Mouse (Mus musculus) forebrain, embryonic 14.5 days (tissue): Measurements from ENCODE around the gene Tcte2. TPM values are rescaled to one million over a fixed set of nuclear protein-coding genes. Genes with fewer than 3 reads are reported as not detected.

Source experiments
- ATAC-seq: fragments of 200-750 bp; cut with Nextera tagmentation; 2 replicates; pipeline ENCODE4 v1.8.0; 2017; ENCODE audit warnings: mild to moderate bottlenecking, moderate library complexity
- DNase-seq: peaks from one replicate; pipeline ENCODE4 v3.0.0-alpha.2; 2015; ENCODE audit warnings: low spot score
- H3K27ac ChIP-seq: fragments of 300-500 bp; sonication (generic); 2 replicates; pipeline ENCODE4 v1.5.1; 2014; ENCODE audit warnings: low read depth, mild to moderate bottlenecking, control low read depth, low read length, moderate library complexity
- H3K27me3 ChIP-seq: fragments of 300-500 bp; sonication (generic); replicated peaks from 2 replicates; pipeline ENCODE4 v1.6.1; 2014; ENCODE audit warnings: low read length, control low read depth, mixed read lengths; ENCODE audit not compliant: control insufficient read depth, insufficient read depth
- H3K36me3 ChIP-seq: fragments of 300-500 bp; sonication (generic); 2 replicates; pipeline ENCODE4 v1.6.1; 2014; ENCODE audit warnings: low read length, control low read depth; ENCODE audit not compliant: control insufficient read depth, insufficient read depth
- H3K4me1 ChIP-seq: fragments of 300-500 bp; sonication (generic); 2 replicates; pipeline ENCODE4 v1.6.1; 2014; ENCODE audit warnings: antibody characterized with exemption, low read length, control low read depth; ENCODE audit not compliant: control insufficient read depth, insufficient read depth
- H3K4me2 ChIP-seq: fragments of 300-500 bp; sonication (generic); 2 replicates; pipeline ENCODE4 v1.6.1; 2014; ENCODE audit warnings: mild to moderate bottlenecking, control low read depth, low read length
- H3K4me3 ChIP-seq: fragments of 300-500 bp; sonication (generic); 2 replicates; pipeline ENCODE4 v1.5.1; 2014; ENCODE audit warnings: low read depth, low read length, control low read depth
- H3K9ac ChIP-seq: fragments of 300-500 bp; sonication (generic); 2 replicates; pipeline ENCODE4 v1.6.1; 2014; ENCODE audit warnings: mild to moderate bottlenecking, low read length, control low read depth, moderate library complexity
- H3K9me3 ChIP-seq: fragments of 300-500 bp; sonication (generic); replicated peaks from 2 replicates; pipeline ENCODE4 v1.6.1; 2016; ENCODE audit warnings: low read length, control low read depth, mixed read lengths; ENCODE audit not compliant: control insufficient read depth
- WGBS: fragments of 180-500 bp; shearing (Covaris S2); extraction: QIAGEN DNeasy Blood & Tissue Kit; methylation state at CpG from one replicate; pipeline ENCODE4 v1.1.7; 2014; 5-methylcytosine and 5-hydroxymethylcytosine counted together
- polyA plus RNA-seq: library from polyadenylated mRNA; unstranded; fragments of >200 nt; fragmentation: Nextera tagmentation; extraction: Ambion mirVana; gene quantifications from 2 replicates; pipeline ENCODE4 v1.2.1, GENCODE M21; 2014

Tcte2 gene
- polyA plus RNA-seq, 1 experiment from 2014 or later, result 16.9 TPM

- WGBS, result 89% methylated on average over 5 of the region's 5 CpGs
- Histone ChIP-seq H3K27me3 (no peaks in the 10 kb centered on the region), H3K36me3 (no peaks in the 10 kb centered on the region), H3K9ac (no peak overlapping the region), H3K4me1 (no peaks in the 10 kb centered on the region), H3K27ac (no peak overlapping the region), H3K9me3 (no peaks in the 10 kb centered on the region), H3K4me3 (no peak overlapping the region), H3K4me2 (no peak overlapping the region)
- ATAC-seq, result no peak
- no peak for DNase-seq
Observed at GRCm38 (mm10) chr17:13735057-13735456, 26.6 kb downstream of the Tcte2 start.

DNA sequence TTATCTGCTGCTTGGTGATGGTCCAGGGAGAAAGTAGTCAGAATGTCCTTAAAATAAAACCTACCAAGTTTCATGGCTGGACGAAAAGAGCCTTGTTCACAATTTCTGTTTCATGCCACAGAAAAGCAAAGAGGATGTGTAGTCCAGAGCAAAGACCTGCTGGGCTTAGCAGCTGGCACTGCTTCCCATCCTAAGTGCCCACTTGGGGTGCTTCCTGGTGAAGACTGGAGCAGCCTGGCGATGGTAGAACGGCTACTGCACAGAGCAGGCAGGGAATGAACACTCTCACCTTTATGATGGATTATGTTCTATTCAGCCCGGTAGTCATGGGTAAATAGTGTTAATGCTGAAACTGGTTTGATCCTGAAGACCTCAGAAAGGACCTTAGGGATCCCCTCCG lies 27.7 kb downstream of the Tcte2 start:
- no peak overlapping the region for H3K27ac ChIP-seq
- H3K9ac ChIP-seq, result no peak overlapping the region
- H3K4me2 ChIP-seq, result no peak overlapping the region
- 92% methylated on average over 5 of the region's 5 CpGs for WGBS
- H3K27me3 ChIP-seq, result no peaks in the 10 kb centered on the region
- H3K9me3 ChIP-seq, result no peaks in the 10 kb centered on the region
- DNase-seq (no peak), ATAC-seq (no peak)
- H3K4me3 ChIP-seq, result no peak overlapping the region
- H3K36me3 ChIP-seq, result no peaks in the 10 kb centered on the region
- H3K4me1 ChIP-seq, result no peaks in the 10 kb centered on the region

- 50% methylated on average over 8 of the region's 8 CpGs for WGBS
- no peaks in the 10 kb centered on the region for H3K36me3 ChIP-seq
Observed at GRCm38 (mm10) chr17:13732685-13733084, 28.9 kb downstream of the Tcte2 start.

DNA sequence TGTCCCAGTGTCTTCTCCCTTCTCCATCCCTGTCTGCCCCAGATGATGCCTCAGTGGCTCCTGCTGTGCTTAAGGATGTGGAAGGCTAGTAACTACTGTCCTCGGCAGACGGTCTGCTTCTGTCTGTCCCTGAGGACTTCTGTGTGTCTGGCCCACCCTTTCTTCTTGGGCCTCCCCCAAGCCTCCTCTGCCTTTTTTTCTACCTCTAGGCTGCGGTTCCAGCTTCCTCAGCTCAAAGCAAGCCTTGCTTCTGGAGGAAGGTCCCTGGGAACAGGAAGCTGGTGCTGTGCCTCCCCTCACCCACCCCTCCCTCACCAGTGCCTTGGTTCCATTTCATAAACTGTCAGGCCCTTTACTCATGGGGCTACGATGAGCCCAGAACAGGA lies 29.9 kb downstream of the Tcte2 start:
- Histone ChIP-seq H3K4me3 (no peak overlapping the region), H3K9ac (no peak overlapping the region), H3K27ac (no peak overlapping the region), H3K4me1 (no peaks in the 10 kb centered on the region), H3K27me3 (no peaks in the 10 kb centered on the region), H3K9me3 (no peaks in the 10 kb centered on the region), H3K4me2 (no peak overlapping the region), H3K36me3 (no peaks in the 10 kb centered on the region)
- no peak for ATAC-seq
- no peak for DNase-seq
- 88% methylated on average over 4 of the region's 4 CpGs for WGBS

More at GRCm38 (mm10) chr17:13732685-13733084, 28.9 kb downstream of the Tcte2 start:
- Histone ChIP-seq H3K9me3 (no peaks in the 10 kb centered on the region), H3K27me3 (no peaks in the 10 kb centered on the region), H3K27ac (no peak overlapping the region), H3K4me1 (no peaks in the 10 kb centered on the region), H3K4me3 (no peak overlapping the region), H3K9ac (no peak overlapping the region), H3K4me2 (no peak overlapping the region)
- no peak for DNase-seq
- no peak for ATAC-seq

GRCm38 (mm10) chr17:13730980-13731726 lies 30.5 kb downstream of the Tcte2 start:
- Histone ChIP-seq H3K9me3 (no peaks in the 10 kb centered on the region), H3K9ac (no peak overlapping the region), H3K27ac (no peak overlapping the region), H3K4me2 (no peak overlapping the region), H3K4me1 (no peaks in the 10 kb centered on the region), H3K36me3 (no peaks in the 10 kb centered on the region), H3K4me3 (no peak overlapping the region), H3K27me3 (no peaks in the 10 kb centered on the region)
- WGBS, result 97% methylated on average over 6 of the region's 6 CpGs
- no peak for ATAC-seq
- no peak for DNase-seq

GRCm38 (mm10) chr17:13726832-13727355 lies 34.7 kb downstream of the Tcte2 start:
- no peak overlapping the region for H3K27ac ChIP-seq
- ATAC-seq (no peak), DNase-seq (no peak)
- H3K9ac ChIP-seq, result no peak overlapping the region
- WGBS, result 92% methylated on average over 8 of the region's 8 CpGs
- H3K27me3 ChIP-seq, result no peaks in the 10 kb centered on the region
- peaks cover 7% of the 10 kb centered on the region; the same call in 1 of the 2 replicates for H3K4me1 ChIP-seq
- no peaks in the 10 kb centered on the region for H3K9me3 ChIP-seq
- no peak overlapping the region for H3K4me3 ChIP-seq
- no peak overlapping the region for H3K4me2 ChIP-seq
- H3K36me3 ChIP-seq, result no peaks in the 10 kb centered on the region

GRCm38 (mm10) chr17:13725004-13725550 lies 36.5 kb downstream of the Tcte2 start:
- ATAC-seq (no peak; the same call in 1 of the 2 replicates), DNase-seq (no peak)
- 36% methylated on average over 4 of the region's 4 CpGs for WGBS

GRCm38 (mm10) chr17:13722434-13722833 lies 39.2 kb downstream of the Tcte2 start:
- DNase-seq, result peak; percentile 53
- H3K27me3 ChIP-seq, result no peaks in the 10 kb centered on the region
- peaks cover 7% of the 10 kb centered on the region; the same call in 1 of the 2 replicates for H3K4me1 ChIP-seq
- H3K4me2 ChIP-seq, result no peak overlapping the region
- H3K9me3 ChIP-seq, result no peaks in the 10 kb centered on the region
- no peak overlapping the region for H3K9ac ChIP-seq
- ATAC-seq, result peak; percentile 59; the same call in 1 of the 2 replicates
- no peak overlapping the region for H3K4me3 ChIP-seq
- 11% methylated on average over 2 of the region's 2 CpGs for WGBS
- H3K27ac ChIP-seq, result peak overlapping the region; percentile 24; the same call in 1 of the 2 replicates
- no peaks in the 10 kb centered on the region for H3K36me3 ChIP-seq

More at GRCm38 (mm10) chr17:13725004-13725550, 36.5 kb downstream of the Tcte2 start:
- H3K4me2 ChIP-seq, result no peak overlapping the region
- no peak overlapping the region for H3K27ac ChIP-seq
- H3K27me3 ChIP-seq, result no peaks in the 10 kb centered on the region
- H3K9me3 ChIP-seq, result no peaks in the 10 kb centered on the region
- H3K4me3 ChIP-seq, result no peak overlapping the region
- no peak overlapping the region for H3K9ac ChIP-seq
- H3K36me3 ChIP-seq, result no peaks in the 10 kb centered on the region
- peaks cover 7% of the 10 kb centered on the region; the same call in 1 of the 2 replicates for H3K4me1 ChIP-seq

GRCm38 (mm10) chr17:13721372-13721771 lies 40.3 kb downstream of the Tcte2 start:
- ATAC-seq, result no peak
- no peak overlapping the region for H3K4me2 ChIP-seq
- H3K27me3 ChIP-seq, result no peaks in the 10 kb centered on the region
- no peaks in the 10 kb centered on the region for H3K9me3 ChIP-seq
- H3K36me3 ChIP-seq, result no peaks in the 10 kb centered on the region
- WGBS, result 84% methylated on average over 2 of the region's 2 CpGs
- peaks cover 7% of the 10 kb centered on the region; the same call in 1 of the 2 replicates for H3K4me1 ChIP-seq
- no peak for DNase-seq
- no peak overlapping the region for H3K9ac ChIP-seq
- no peak overlapping the region for H3K4me3 ChIP-seq
- H3K27ac ChIP-seq, result no peak overlapping the region
